Mouse (Mus musculus): ENCODE measurements at regions not wholly inside any gene's neighbourhood (a gene's known extent, or its start where the extent isn't known, plus 50 kb on each side); places are given as distances from the start of the nearest gene placed in this dataset.
"Not testable (repeated sequence)": the region's sequence is repeated elsewhere in the genome, so short reads cannot be mapped to it uniquely, and the experiment has no call there.

DNA sequence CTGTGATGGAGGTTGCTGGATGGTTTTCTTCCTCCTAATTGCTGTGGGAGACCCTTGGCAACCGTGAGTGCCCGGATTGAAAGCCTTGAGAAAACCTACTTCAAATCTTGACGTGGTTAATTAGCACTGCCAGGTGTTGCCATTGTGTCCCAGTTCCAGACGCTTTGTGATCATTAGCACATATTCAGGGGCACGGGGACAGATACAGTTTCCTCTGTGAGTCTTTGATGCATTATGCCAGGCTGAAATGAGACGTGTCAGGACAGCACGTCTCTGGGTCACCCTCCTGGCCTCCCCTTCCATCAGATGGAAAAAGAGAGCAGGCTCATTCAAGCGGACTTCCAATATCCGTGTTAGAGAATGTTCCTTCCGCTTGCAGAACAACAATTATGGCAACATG, 198.2 kb downstream of the Rchy1 start:
- TF ChIP-seq CTCF (IDR thresholded peaks at IDR 0.05; ENCODE audit: low read depth, low read length): no peak
- no peak for TF ChIP-seq POLR2A (IDR thresholded peaks at IDR 0.05; ENCODE audit: extremely low read depth, insufficient read depth, low read length)
- DNase-seq (ENCODE audit: extremely low read depth, low read depth, low spot score): no peak
- WGBS: 87% methylated on average over 10 of the region's 10 CpGs
- Histone ChIP-seq H3K4me1 (ENCODE audit: control insufficient read depth, insufficient read depth, low read length) (no peaks in the 10 kb centered on the region), H3K27ac (replicated peaks; ENCODE audit: insufficient read depth, low read depth, low read length) (no peak overlapping the region), H3K79me2 (ENCODE audit: control insufficient read depth, insufficient read depth, low read length) (no peaks in the 10 kb centered on the region), H3K27me3 (ENCODE audit: control insufficient read depth, insufficient read depth, low read length) (no peaks in the 10 kb centered on the region), H3K9ac (ENCODE audit: low read depth, low read length) (no peak overlapping the region), H3K36me3 (ENCODE audit: control insufficient read depth, insufficient read depth, low read length) (no peaks in the 10 kb centered on the region), H3K4me3 (ENCODE audit: insufficient read depth, low read depth, low read length) (no peak overlapping the region)

DNA sequence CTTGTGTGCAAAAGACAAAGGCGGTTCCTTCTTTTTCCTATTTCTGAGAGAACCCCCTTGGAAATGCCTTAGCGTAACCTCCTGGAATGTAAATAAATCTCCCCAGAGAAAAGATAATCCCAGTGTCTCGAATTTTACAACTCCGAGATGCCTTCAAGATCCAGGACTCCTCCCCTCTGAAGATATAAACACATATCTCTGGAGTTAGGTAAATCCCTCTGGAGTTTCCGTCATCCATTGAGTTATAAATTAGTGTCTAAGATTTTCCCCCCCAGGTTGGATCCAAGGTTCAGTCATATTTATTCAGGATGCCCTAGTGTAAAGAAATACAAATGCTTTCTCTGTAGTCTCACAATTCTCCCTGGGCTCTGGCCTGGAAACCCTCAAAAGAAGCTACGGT, 200.3 kb downstream of the Rchy1 start:
- H3K4me1 ChIP-seq (ENCODE audit: control insufficient read depth, insufficient read depth, low read length): no peaks in the 10 kb centered on the region
- 81% methylated on average over 6 of the region's 6 CpGs for WGBS
- no peaks in the 10 kb centered on the region for H3K79me2 ChIP-seq (ENCODE audit: control insufficient read depth, insufficient read depth, low read length)
- no peak overlapping the region for H3K9ac ChIP-seq (ENCODE audit: low read depth, low read length)
- no peak overlapping the region for H3K4me3 ChIP-seq (ENCODE audit: insufficient read depth, low read depth, low read length)
- TF ChIP-seq POLR2A (IDR thresholded peaks at IDR 0.05; ENCODE audit: extremely low read depth, insufficient read depth, low read length) (no peak), CTCF (IDR thresholded peaks at IDR 0.05; ENCODE audit: low read depth, low read length) (no peak)
- H3K36me3 ChIP-seq (ENCODE audit: control insufficient read depth, insufficient read depth, low read length): no peaks in the 10 kb centered on the region
- DNase-seq (ENCODE audit: extremely low read depth, low read depth, low spot score): no peak
- no peaks in the 10 kb centered on the region for H3K27me3 ChIP-seq (ENCODE audit: control insufficient read depth, insufficient read depth, low read length)
- H3K27ac ChIP-seq (replicated peaks; ENCODE audit: insufficient read depth, low read depth, low read length): no peak overlapping the region

GRCm38 (mm10) chr5:91755958-91756357, 206.9 kb downstream of the Rchy1 start:
- Histone ChIP-seq H3K9ac (ENCODE audit: low read depth, low read length) (no peak overlapping the region), H3K4me3 (ENCODE audit: insufficient read depth, low read depth, low read length) (no peak overlapping the region), H3K4me1 (ENCODE audit: control insufficient read depth, insufficient read depth, low read length) (no peaks in the 10 kb centered on the region), H3K27me3 (ENCODE audit: control insufficient read depth, insufficient read depth, low read length) (no peaks in the 10 kb centered on the region), H3K36me3 (ENCODE audit: control insufficient read depth, insufficient read depth, low read length) (no peaks in the 10 kb centered on the region), H3K27ac (replicated peaks; ENCODE audit: insufficient read depth, low read depth, low read length) (no peak overlapping the region), H3K79me2 (ENCODE audit: control insufficient read depth, insufficient read depth, low read length) (no peaks in the 10 kb centered on the region)
- no peak for TF ChIP-seq POLR2A (IDR thresholded peaks at IDR 0.05; ENCODE audit: extremely low read depth, insufficient read depth, low read length)
- no peak for TF ChIP-seq CTCF (IDR thresholded peaks at IDR 0.05; ENCODE audit: low read depth, low read length)
- DNase-seq (ENCODE audit: extremely low read depth, low read depth, low spot score): no peak
- WGBS: 72% methylated on average over 10 of the region's 10 CpGs

DNA sequence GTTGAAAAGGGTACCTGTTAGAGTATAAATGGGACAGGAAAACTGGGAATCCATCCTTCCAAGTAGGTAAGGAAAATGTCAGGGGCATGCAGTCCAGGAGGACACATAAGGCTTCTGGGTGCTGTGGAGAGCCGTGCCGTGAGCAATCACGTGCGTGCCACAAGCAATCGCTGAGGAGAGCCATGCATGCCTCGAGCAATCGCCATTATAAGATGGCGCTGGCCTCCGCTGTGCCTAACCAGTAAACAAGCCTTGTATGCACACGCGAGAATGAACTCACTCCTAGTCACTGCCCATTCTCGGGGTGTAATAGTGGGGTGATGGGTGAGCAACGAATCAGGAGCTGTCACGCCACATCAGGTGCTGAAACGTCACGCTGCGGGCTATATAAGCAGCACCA, 210.0 kb downstream of the Rchy1 start:
- not testable (repeated sequence) for H3K27ac ChIP-seq (replicated peaks; ENCODE audit: insufficient read depth, low read depth, low read length); H3K4me3 ChIP-seq (ENCODE audit: insufficient read depth, low read depth, low read length); H3K4me1 ChIP-seq (ENCODE audit: control insufficient read depth, insufficient read depth, low read length); H3K79me2 ChIP-seq (ENCODE audit: control insufficient read depth, insufficient read depth, low read length); H3K9ac ChIP-seq (ENCODE audit: low read depth, low read length); H3K36me3 ChIP-seq (ENCODE audit: control insufficient read depth, insufficient read depth, low read length); DNase-seq (ENCODE audit: extremely low read depth, low read depth, low spot score); H3K27me3 ChIP-seq (ENCODE audit: control insufficient read depth, insufficient read depth, low read length)
- 93% methylated on average over 17 of the region's 17 CpGs for WGBS

- no peaks in the 10 kb centered on the region for H3K4me1 ChIP-seq (ENCODE audit: control insufficient read depth, insufficient read depth, low read length)
- TF ChIP-seq CTCF (IDR thresholded peaks at IDR 0.05; ENCODE audit: low read depth, low read length) (no peak), POLR2A (IDR thresholded peaks at IDR 0.05; ENCODE audit: extremely low read depth, insufficient read depth, low read length) (no peak)
- no peaks in the 10 kb centered on the region for H3K36me3 ChIP-seq (ENCODE audit: control insufficient read depth, insufficient read depth, low read length)
- 53% methylated on average over 6 of the region's 6 CpGs for WGBS
- no peaks in the 10 kb centered on the region for H3K27me3 ChIP-seq (ENCODE audit: control insufficient read depth, insufficient read depth, low read length)
- H3K4me3 ChIP-seq (ENCODE audit: insufficient read depth, low read depth, low read length): no peak overlapping the region
- H3K9ac ChIP-seq (ENCODE audit: low read depth, low read length): no peak overlapping the region
- no peak for DNase-seq (ENCODE audit: extremely low read depth, low read depth, low spot score)
- no peaks in the 10 kb centered on the region for H3K79me2 ChIP-seq (ENCODE audit: control insufficient read depth, insufficient read depth, low read length)
- H3K27ac ChIP-seq (replicated peaks; ENCODE audit: insufficient read depth, low read depth, low read length): no peak overlapping the region
Measured at GRCm38 (mm10) chr5:91751168-91751567, 211.7 kb downstream of the Rchy1 start.

- Histone ChIP-seq H3K4me1 (ENCODE audit: control insufficient read depth, insufficient read depth, low read length) (no peaks in the 10 kb centered on the region), H3K79me2 (ENCODE audit: control insufficient read depth, insufficient read depth, low read length) (no peaks in the 10 kb centered on the region), H3K27ac (replicated peaks; ENCODE audit: insufficient read depth, low read depth, low read length) (no peak overlapping the region), H3K36me3 (ENCODE audit: control insufficient read depth, insufficient read depth, low read length) (no peaks in the 10 kb centered on the region), H3K27me3 (ENCODE audit: control insufficient read depth, insufficient read depth, low read length) (no peaks in the 10 kb centered on the region), H3K4me3 (ENCODE audit: insufficient read depth, low read depth, low read length) (no peak overlapping the region), H3K9ac (ENCODE audit: low read depth, low read length) (no peak overlapping the region)
- no peak for DNase-seq (ENCODE audit: extremely low read depth, low read depth, low spot score)
- WGBS: 79% methylated on average over 5 of the region's 5 CpGs
- no peak for TF ChIP-seq POLR2A (IDR thresholded peaks at IDR 0.05; ENCODE audit: extremely low read depth, insufficient read depth, low read length)
- TF ChIP-seq CTCF (IDR thresholded peaks at IDR 0.05; ENCODE audit: low read depth, low read length): no peak
Measured at GRCm38 (mm10) chr5:91746077-91746476, 216.8 kb downstream of the Rchy1 start.

All from liver, adult 2 months (tissue).